Mouse (Mus musculus) C2C12 (cell line): ENCODE data around the gene Traf3ip1. TPM values are rescaled to one million over a fixed set of nuclear protein-coding genes. Genes with fewer than 3 reads are reported as not detected.

Experiments used
- H3K27me3 ChIP-seq: one replicate; pipeline ENCODE4 v1.6.1; 2011; ENCODE audit not compliant: control insufficient read depth, insufficient read depth, insufficient read length
- H3K36me3 ChIP-seq: one replicate; pipeline ENCODE4 v1.6.1; 2011; ENCODE audit not compliant: control insufficient read depth, insufficient read depth
- H3K4me3 ChIP-seq: one replicate; pipeline ENCODE4 v1.5.1; 2011; ENCODE audit warnings: mild to moderate bottlenecking, control low read depth; ENCODE audit not compliant: poor library complexity, insufficient read depth, severe bottlenecking
- H3K79me2 ChIP-seq: one replicate; pipeline ENCODE4 v1.6.1; 2011; ENCODE audit not compliant: control insufficient read depth, insufficient read depth
- H3K79me3 ChIP-seq: one replicate; pipeline ENCODE4 v1.6.1; 2011; ENCODE audit warnings: low read depth, control low read depth
- H3ac ChIP-seq: one replicate; pipeline ENCODE3; 2011; ENCODE audit warnings: low read depth; ENCODE audit not compliant: control insufficient read depth, insufficient read length
- CEBPB ChIP-seq: IDR thresholded peaks from one replicate; pipeline ENCODE4 v1.6.1; 2011; ENCODE audit warnings: low read depth, mild to moderate bottlenecking, control low read depth, moderate library complexity
- CTCF ChIP-seq: IDR thresholded peaks from one replicate; pipeline ENCODE4 v1.5.1; 2011; ENCODE audit not compliant: control insufficient read depth, insufficient read depth, insufficient read length
- FOSL1 ChIP-seq: IDR thresholded peaks from one replicate; pipeline ENCODE4 v1.8.0; 2011; ENCODE audit warnings: mild to moderate bottlenecking, low read length; ENCODE audit not compliant: poor library complexity, insufficient read depth, severe bottlenecking
- MAX ChIP-seq: IDR thresholded peaks from one replicate; pipeline ENCODE4 v1.6.1; 2011; ENCODE audit warnings: mild to moderate bottlenecking, control low read depth
- MYOD1 ChIP-seq: IDR thresholded peaks from one replicate; pipeline ENCODE4 v1.6.1; 2011; ENCODE audit warnings: low read depth; ENCODE audit not compliant: control insufficient read depth, insufficient read length
- MYOG ChIP-seq: IDR thresholded peaks from one replicate; pipeline ENCODE4 v1.6.1; 2011; ENCODE audit not compliant: control insufficient read depth, insufficient read length; ENCODE audit errors: extremely low read depth
- USF1 ChIP-seq: IDR thresholded peaks from one replicate; pipeline ENCODE4 v1.6.1; 2011; ENCODE audit warnings: low read depth, mild to moderate bottlenecking, control low read depth, moderate library complexity
- polyA plus RNA-seq: library from polyadenylated mRNA; unstranded; fragments of >200 nt; fragmentation: generic; extraction: Trizol; gene quantifications from one replicate; pipeline ENCODE4 v1.2.1, GENCODE M21; 2012; ENCODE audit warnings: missing spikeins

Gene Traf3ip1
- polyA plus RNA-seq, 1 experiment = 6.0 TPM

- no peaks in the 10 kb centered on the region for H3K79me2 ChIP-seq
- H3K79me3 ChIP-seq = no peaks in the 10 kb centered on the region
- no peaks in the 10 kb centered on the region for H3K27me3 ChIP-seq
- H3ac ChIP-seq = no peak overlapping the region
- no peak overlapping the region for H3K4me3 ChIP-seq
- H3K36me3 ChIP-seq = no peaks in the 10 kb centered on the region
- TF ChIP-seq CEBPB = no peak
- TF ChIP-seq MYOG = no peak
- no peak for TF ChIP-seq CTCF
- TF ChIP-seq MAX = no peak
These were observed 72.8 kb downstream of the Traf3ip1 start for GRCm38 (mm10) chr1:91567269-91567668.

- H3K79me2 ChIP-seq = no peaks in the 10 kb centered on the region
- TF ChIP-seq MYOD1 (no peak), MAX (no peak), FOSL1 (no peak), CEBPB (no peak), MYOG (no peak), USF1 (no peak), CTCF (no peak)
- H3K27me3 ChIP-seq = no peaks in the 10 kb centered on the region
- H3K4me3 ChIP-seq = no peak overlapping the region
- no peaks in the 10 kb centered on the region for H3K36me3 ChIP-seq
- H3ac ChIP-seq = no peak overlapping the region
- no peaks in the 10 kb centered on the region for H3K79me3 ChIP-seq
These were observed 78.0 kb downstream of the Traf3ip1 start for GRCm38 (mm10) chr1:91572458-91572857.

- peak; percentile 58 for TF ChIP-seq CTCF
- no peak for TF ChIP-seq CEBPB
- Histone ChIP-seq H3K36me3 (no peaks in the 10 kb centered on the region), H3K27me3 (no peaks in the 10 kb centered on the region), H3K4me3 (no peak overlapping the region), H3K79me3 (no peaks in the 10 kb centered on the region), H3K79me2 (no peaks in the 10 kb centered on the region), H3ac (no peak overlapping the region)
These were observed 79.8 kb downstream of the Traf3ip1 start for GRCm38 (mm10) chr1:91574208-91574607.

DNA sequence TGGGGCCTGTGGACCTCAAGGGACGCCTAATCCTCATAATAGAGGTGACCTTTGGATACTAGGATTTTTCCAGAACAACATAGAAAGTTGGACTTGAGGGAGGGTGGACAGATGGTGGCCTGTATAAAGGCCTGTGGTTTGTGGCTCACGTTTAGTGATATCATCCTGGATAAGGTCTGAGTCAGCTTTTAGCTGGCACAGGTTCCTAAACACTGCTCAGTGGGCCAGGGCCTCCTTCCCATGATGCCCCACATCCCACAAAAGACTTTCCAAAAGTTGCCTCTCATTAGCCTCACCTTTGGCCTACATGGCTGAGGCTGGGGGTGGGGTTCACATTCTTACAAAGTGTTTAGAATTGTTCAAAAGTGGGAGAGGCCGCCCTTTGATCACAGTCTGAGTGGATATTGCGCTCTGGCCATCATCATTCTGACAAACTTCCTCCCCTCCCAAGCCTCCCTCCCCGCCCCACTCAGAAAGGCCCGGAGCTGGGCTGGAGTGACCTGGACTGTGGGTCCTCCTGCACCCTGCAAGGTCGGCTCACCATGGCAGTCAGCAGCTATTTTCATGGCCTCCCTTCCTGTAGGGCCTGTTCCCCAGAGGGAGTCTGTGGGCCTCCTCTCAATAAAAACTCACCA, 83.6 kb downstream of the Traf3ip1 start:
- no peaks in the 10 kb centered on the region for H3K79me3 ChIP-seq
- H3K79me2 ChIP-seq = no peaks in the 10 kb centered on the region
- no peak for TF ChIP-seq USF1
- peak; percentile 60 for TF ChIP-seq MYOD1
- no peak overlapping the region for H3ac ChIP-seq
- H3K27me3 ChIP-seq = no peaks in the 10 kb centered on the region
- no peak overlapping the region for H3K4me3 ChIP-seq
- H3K36me3 ChIP-seq = no peaks in the 10 kb centered on the region

Other genes with a start within 250 kb of the Traf3ip1 start
- 71.0 TPM for gene Ube2f, start 244.3 kb upstream of the Traf3ip1 start, polyA plus RNA-seq
- gene Scly, start 196.3 kb upstream of the Traf3ip1 start, polyA plus RNA-seq = 10.2 TPM
- 0.15 TPM for gene Espnl, start 172.6 kb upstream of the Traf3ip1 start, polyA plus RNA-seq
- gene Klhl30, start 143.6 kb upstream of the Traf3ip1 start, polyA plus RNA-seq = 31.3 TPM
- 7.3 TPM for gene Erfe, start 128.2 kb upstream of the Traf3ip1 start, polyA plus RNA-seq
- 77.6 TPM for gene Ilkap, start 95.8 kb upstream of the Traf3ip1 start, polyA plus RNA-seq
- gene Hes6, start 80.6 kb upstream of the Traf3ip1 start, polyA plus RNA-seq = 87.2 TPM
- 0.96 TPM for gene Per2, start 35.3 kb upstream of the Traf3ip1 start, polyA plus RNA-seq
- 12.2 TPM for gene Asb1, start 45.9 kb downstream of the Traf3ip1 start, polyA plus RNA-seq